ENCODE assay signal across 15 mouse cellular contexts in the genomic region with DNA sequence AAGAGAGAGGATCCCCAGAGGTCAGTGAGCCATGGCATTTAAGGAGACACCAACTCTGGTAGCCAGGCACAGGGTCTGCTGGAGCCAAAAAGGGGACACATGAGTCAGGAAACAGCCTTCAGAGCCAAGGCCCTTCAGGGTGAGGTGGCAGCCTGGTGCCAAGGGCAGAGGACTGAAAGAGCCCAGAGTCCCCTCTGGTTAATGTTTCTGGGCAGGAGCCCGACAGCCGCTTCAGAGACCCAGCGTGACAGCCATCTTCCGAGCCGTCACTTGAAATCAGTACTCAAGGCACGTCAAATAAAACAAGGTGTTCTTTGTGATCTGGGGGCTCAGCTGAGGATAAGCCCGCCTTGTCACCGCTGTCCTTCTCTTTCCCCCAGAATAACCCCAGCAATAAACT. TPM values are rescaled to one million over a fixed set of nuclear protein-coding genes. Genes with fewer than 3 reads are reported as not detected.
DNase-seq lines count a peak whose midpoint lies in the region; ATAC-seq and TF ChIP-seq lines count a peak whose summit lies in the region.
"Had no signal": no experiment of that assay in that cellular context is flagged by ENCODE, and none has a peak within 500 bp of the region (broad histone marks: within the 10 kb centered on the region; RNA-seq: fewer than 3 reads in every experiment).

No protein-coding gene starts in this region.

- peak; percentile 84 to 88 for DNase-seq in adrenal gland, adult (ENCODE audit: inconsistent age in 2 of 2, low spot score in 1 of 2)
- no peak for DNase-seq in adrenal gland, postnatal 4 days (ENCODE audit: low spot score in 2 of 2)
- peak; percentile 49 for DNase-seq in hindbrain, postnatal 0 days (ENCODE audit: low spot score)
- DNase-seq in hindbrain, embryonic 11.5 days (ENCODE audit: low spot score), result no peak
- DNase-seq in adrenal gland, postnatal 10 days, result peak; percentile 56
- peak; percentile 75 to 79 for DNase-seq in heart, adult 9 months (ENCODE audit: low spot score in 2 of 2)
- no peak for DNase-seq in right cerebral cortex, postnatal 36 days (ENCODE audit: low spot score in 2 of 2)
- DNase-seq: cerebellum, postnatal 36 days; liver, embryonic 13.5 days; lung, postnatal 10 days had no signal

- TF ChIP-seq CTCF in hindbrain, postnatal 0 days (IDR thresholded peaks at IDR 0.05; ENCODE audit: low read depth), result no peak

- ATAC-seq in hindbrain, postnatal 0 days, result peak; percentile 58
- ATAC-seq in hindbrain, embryonic 11.5 days (ENCODE audit: low FRiP score), result no peak
- ATAC-seq in inflammation-experienced regulatory T-cells, adult 6 months, result no peak
- ATAC-seq: forebrain, embryonic 13.5 days; intestine, embryonic 16.5 days had no signal

- H3K4me3 ChIP-seq in hindbrain, postnatal 0 days (ENCODE audit: low read length), result no peak overlapping the region
- no peak overlapping the region for H3K4me3 ChIP-seq in hindbrain, embryonic 11.5 days (ENCODE audit: low read depth, low read length)
- H3K4me3 ChIP-seq: forebrain, embryonic 13.5 days; heart, embryonic 15.5 days; liver, embryonic 13.5 days; midbrain, embryonic 10.5 days had no signal

- no peak overlapping the region for H3K4me2 ChIP-seq in hindbrain, postnatal 0 days (ENCODE audit: low read depth, low read length)
- no peak overlapping the region for H3K4me2 ChIP-seq in hindbrain, embryonic 11.5 days (replicated peaks; ENCODE audit: low read depth, low read length)
- H3K4me2 ChIP-seq: forebrain, embryonic 13.5 days; heart, embryonic 15.5 days; liver, embryonic 13.5 days had no signal

- H3K36me3 ChIP-seq in hindbrain, postnatal 0 days (ENCODE audit: insufficient read depth, low read length), result peaks cover 26% of the 10 kb centered on the region; the same call in 1 of the 2 replicates
- H3K36me3 ChIP-seq in hindbrain, embryonic 11.5 days (ENCODE audit: control insufficient read depth, insufficient read depth, low read length), result no peaks in the 10 kb centered on the region

- no peak overlapping the region for H3K27ac ChIP-seq in hindbrain, postnatal 0 days
- no peak overlapping the region for H3K27ac ChIP-seq in hindbrain, embryonic 11.5 days (ENCODE audit: low read depth, low read length)
- H3K27ac ChIP-seq: forebrain, embryonic 13.5 days; heart, embryonic 15.5 days; liver, embryonic 13.5 days; midbrain, embryonic 10.5 days had no signal

- H3K27me3 ChIP-seq in hindbrain, postnatal 0 days (ENCODE audit: insufficient read depth, low read length), result no peaks in the 10 kb centered on the region
- H3K27me3 ChIP-seq in hindbrain, embryonic 11.5 days (ENCODE audit: control insufficient read depth, insufficient read depth, low read length), result no peaks in the 10 kb centered on the region
- H3K27me3 ChIP-seq: forebrain, embryonic 13.5 days; heart, embryonic 15.5 days; liver, embryonic 13.5 days had no signal

- peaks cover 3% of the 10 kb centered on the region; the same call in 1 of the 2 replicates for H3K4me1 ChIP-seq in hindbrain, postnatal 0 days (ENCODE audit: insufficient read depth, low read length)
- no peaks in the 10 kb centered on the region for H3K4me1 ChIP-seq in hindbrain, embryonic 11.5 days (replicated peaks; ENCODE audit: control insufficient read depth, insufficient read depth, low read length)
- H3K4me1 ChIP-seq: liver, embryonic 13.5 days; midbrain, embryonic 10.5 days had no signal

- 74% methylated on average over 8 of the region's 8 CpGs for WGBS in hindbrain, postnatal 0 days
- 79% methylated on average over 8 of the region's 8 CpGs for WGBS in hindbrain, embryonic 11.5 days

- H3K9me3 ChIP-seq in hindbrain, postnatal 0 days (ENCODE audit: low read length), result no peaks in the 10 kb centered on the region
- H3K9me3 ChIP-seq in hindbrain, embryonic 11.5 days (ENCODE audit: control insufficient read depth, low read length), result no peaks in the 10 kb centered on the region
- H3K9me3 ChIP-seq: forebrain, embryonic 13.5 days; heart, embryonic 15.5 days; liver, embryonic 13.5 days; midbrain, embryonic 10.5 days had no signal

- no peak overlapping the region for H3K9ac ChIP-seq in hindbrain, postnatal 0 days (replicated peaks; ENCODE audit: low read length)
- no peak overlapping the region for H3K9ac ChIP-seq in hindbrain, embryonic 11.5 days (ENCODE audit: low read depth, low read length)
- H3K9ac ChIP-seq: forebrain, embryonic 13.5 days; heart, embryonic 15.5 days; liver, embryonic 13.5 days had no signal

RNA-seq across cellular contexts. Expression of gene Otulin, which starts 59.3 kb away (rescaled TPM):
- 10 to 100 TPM; 42.7 to 43.5 TPM for total RNA-seq in adrenal gland, postnatal 4 days (2021)
- total RNA-seq in hindbrain, postnatal 0 days (2014; rRNA removed), result 15.9 and 16.5 TPM in 2 replicates
- 25.4 and 26.3 TPM in 2 replicates for polyA plus RNA-seq in hindbrain, postnatal 0 days (2015; fragmentation: Nextera tagmentation; extraction: Ambion mirVana)
- 31.8 and 32.0 TPM in 2 replicates for polyA plus RNA-seq in hindbrain, embryonic 11.5 days (2014; fragmentation: Nextera tagmentation; extraction: Ambion mirVana)
- 10 to 100 TPM; 32.8 to 35.7 TPM for total RNA-seq in adrenal gland, postnatal 10 days (2021)
- 10 to 100 TPM; 10.4 to 14.3 (median 12.3) TPM for polyA plus RNA-seq in inflammation-experienced regulatory T-cells, adult 6 months (2017; shearing (Covaris generic))

Comparison
In these comparisons a context has a peak if more than half of its experiments do, and no peak if none do; other contexts are left out.
1. DNase-seq: peak in adrenal gland, adult (2 of 2), hindbrain, postnatal 0 days (single experiment), adrenal gland, postnatal 10 days (single experiment) and heart, adult 9 months (2 of 2); none in adrenal gland, postnatal 4 days (0 of 2), hindbrain, embryonic 11.5 days (single experiment) and right cerebral cortex, postnatal 36 days (0 of 2).